Mouse (Mus musculus) brain, embryonic 14.5 days (tissue): ENCODE measurements at regions not wholly inside any gene's neighbourhood (a gene's known extent, or its start where the extent isn't known, plus 50 kb on each side); places are given as distances from the start of the nearest gene placed in this dataset.

ENCODE experiments used
- CTCF ChIP-seq: fragments of 200-500 bp; IDR thresholded peaks from 2 replicates; pipeline ENCODE4 v1.5.1; 2012; ENCODE audit warnings: inconsistent platforms, mild to moderate bottlenecking, moderate library complexity, borderline replicate concordance; ENCODE audit not compliant: insufficient read depth, insufficient read length; ENCODE audit errors: extremely low read depth
- POLR2A ChIP-seq: fragments of 200-500 bp; IDR thresholded peaks from 2 replicates; pipeline ENCODE4 v1.6.1; 2012; ENCODE audit warnings: mild to moderate bottlenecking, inconsistent platforms, borderline replicate concordance; ENCODE audit not compliant: poor library complexity, insufficient read depth, insufficient read length, severe bottlenecking; ENCODE audit errors: extremely low read depth

DNA sequence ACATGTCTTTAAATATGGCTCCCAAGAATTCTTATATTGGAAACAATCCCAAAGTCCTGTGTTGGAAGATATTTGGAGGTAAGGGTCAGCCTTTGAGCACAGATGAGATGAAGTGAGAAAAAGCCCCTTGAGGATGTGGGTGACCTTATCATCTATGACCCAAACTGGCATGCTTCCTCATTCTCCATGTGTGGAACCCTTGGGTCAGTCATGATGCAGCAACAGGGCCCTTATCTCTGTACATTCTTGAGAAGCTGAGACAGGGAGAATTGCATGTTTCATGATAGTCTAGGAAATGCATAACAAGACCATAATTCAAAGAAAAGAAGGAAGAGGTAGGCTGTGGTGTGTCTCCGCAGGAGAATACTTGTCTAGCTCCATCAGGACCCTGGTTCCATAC lies 621.8 kb upstream of the Adam5 start:
- TF ChIP-seq CTCF, result no peak
- no peak for TF ChIP-seq POLR2A
